Mouse (Mus musculus) thymus, postnatal 10 days (tissue): ENCODE results near the gene Wdfy3.

ENCODE experiments used
- DNase-seq, 2 experiments: peaks; one replicate each; pipeline ENCODE4 v3.0.0; 2021; ENCODE audit warnings: low spot score in 2 of 2

Wdfy3 gene

DNA sequence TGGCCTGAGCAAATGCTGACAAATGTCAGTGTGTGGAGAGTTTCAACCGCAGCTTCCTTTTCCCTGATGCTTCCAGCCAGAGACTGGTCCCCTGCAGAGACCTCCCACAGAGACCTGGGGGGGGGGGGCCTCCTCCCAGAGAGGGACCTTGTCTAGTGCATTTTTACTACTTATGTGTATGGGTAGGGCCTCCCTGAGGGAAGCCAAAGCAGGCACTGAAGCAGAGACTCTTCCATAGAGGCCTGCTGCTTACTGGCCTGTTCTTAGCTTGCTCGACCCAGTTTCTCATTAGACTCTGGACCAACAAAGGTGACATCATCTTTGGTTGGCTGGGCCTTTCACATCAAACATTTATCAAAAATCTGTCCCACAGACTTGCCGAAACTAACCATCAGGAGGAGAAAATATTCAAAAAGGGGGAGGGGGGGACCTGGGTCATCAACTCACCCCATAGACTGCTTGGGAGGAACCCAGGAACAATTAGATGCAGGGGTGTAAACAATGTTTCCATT is 14.5 kb downstream of the Wdfy3 start:
- DNase-seq = no peak

DNA sequence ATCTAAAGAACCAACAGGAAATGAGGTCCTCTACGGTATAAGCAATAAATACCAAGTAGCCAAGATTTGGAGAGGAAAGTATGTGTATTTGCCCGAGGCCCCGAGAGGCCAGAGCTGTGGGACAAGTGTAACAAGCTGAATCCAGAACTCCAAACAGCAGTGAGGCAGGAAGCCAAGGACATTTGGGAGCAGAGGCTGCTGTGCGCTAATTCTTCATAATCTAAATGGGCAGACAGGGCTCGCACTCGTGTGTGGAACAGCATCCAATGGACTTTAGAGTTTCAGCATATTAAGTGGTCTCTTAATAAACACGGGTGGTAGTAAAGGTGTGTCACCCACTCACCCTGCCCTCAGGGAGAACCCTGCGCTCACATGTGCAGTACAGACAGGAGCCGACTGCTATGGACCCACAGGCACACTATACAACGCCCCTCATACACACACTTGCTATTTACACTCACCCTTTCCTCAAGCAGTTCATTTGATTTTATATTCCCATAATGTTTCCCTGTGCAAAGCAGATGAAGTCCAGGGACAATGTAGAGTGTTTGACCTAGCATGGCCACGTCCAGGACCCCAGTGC is 15.1 kb downstream of the Wdfy3 start:
- no peak for DNase-seq

DNA sequence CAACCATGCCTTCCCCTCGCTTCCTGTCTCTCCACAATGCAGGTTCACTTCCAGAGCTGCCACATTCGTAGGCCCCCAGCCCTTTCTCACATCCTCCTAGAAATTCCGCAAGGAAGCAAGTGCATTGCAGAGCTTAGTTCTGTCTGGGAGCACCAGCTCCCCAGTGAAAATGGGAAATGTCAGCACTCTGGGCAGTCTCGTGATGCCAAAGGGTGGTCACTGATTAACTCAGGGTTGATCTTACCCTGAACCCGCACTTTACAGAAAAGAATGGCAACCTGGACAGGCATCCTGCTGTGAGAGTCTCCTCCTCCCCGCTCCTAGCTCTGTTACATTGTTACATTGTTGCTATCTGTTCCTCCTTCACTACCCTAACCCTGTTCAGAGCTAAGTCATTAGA is 16.8 kb downstream of the Wdfy3 start:
- DNase-seq = no peak

DNA sequence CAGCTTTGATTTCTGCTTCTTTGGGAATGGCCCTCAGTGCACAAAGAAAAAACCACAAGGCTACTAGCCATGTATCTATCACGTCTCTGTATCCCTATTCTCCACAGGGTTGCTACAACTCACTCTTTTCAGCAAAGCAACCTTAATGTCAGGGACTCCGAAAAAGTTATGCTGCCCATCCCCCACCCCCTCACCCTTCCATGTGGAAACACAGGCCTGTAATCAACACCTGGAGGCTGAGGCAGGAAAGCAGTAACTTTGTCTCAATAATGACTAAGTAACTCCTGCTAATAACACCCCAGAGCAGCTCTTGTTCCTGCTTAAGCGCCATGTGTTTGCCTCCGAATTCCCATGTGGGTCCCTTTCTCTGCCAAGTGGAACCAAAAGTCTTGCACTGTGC is 17.3 kb downstream of the Wdfy3 start:
- DNase-seq = no peak

DNA sequence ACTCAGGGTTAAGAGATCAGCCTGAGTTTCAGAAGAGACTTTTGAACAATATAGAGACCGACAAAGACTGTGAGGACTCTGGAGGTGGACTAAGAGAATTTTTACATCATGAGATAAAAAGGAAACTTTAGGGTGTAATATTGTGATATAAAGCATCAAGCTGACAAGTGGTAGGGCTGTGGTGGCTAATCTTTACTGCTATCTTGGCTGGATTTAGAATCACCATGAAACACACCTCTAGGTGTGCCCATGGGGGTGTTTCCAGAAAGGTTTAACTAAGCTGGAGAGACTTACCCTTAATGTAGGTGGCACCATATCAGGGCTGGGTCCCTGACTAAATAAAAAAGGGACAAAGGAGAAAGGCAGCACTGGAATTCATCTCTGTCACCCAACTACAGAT is 19.0 kb downstream of the Wdfy3 start:
- DNase-seq = no peak

DNA sequence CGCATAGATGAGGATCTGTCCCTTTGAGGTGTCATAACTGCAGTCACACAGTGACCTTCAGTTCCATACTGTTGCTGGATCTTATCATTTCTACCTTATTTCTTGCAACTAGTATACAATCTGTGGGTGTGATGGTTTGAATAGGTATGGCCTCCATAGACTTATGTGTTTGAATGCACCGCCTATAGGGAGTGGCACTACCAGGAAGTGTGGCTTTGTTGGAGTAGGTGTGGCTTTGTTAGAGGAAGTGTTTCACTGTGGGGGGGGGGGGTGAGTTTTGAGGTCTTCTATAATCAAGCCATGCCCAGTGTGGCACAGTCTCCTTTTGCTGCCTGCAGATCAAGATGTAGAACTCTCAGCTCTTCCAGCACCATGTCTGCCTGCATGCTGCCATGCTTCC is 21.3 kb downstream of the Wdfy3 start:
- no peak for DNase-seq

DNA sequence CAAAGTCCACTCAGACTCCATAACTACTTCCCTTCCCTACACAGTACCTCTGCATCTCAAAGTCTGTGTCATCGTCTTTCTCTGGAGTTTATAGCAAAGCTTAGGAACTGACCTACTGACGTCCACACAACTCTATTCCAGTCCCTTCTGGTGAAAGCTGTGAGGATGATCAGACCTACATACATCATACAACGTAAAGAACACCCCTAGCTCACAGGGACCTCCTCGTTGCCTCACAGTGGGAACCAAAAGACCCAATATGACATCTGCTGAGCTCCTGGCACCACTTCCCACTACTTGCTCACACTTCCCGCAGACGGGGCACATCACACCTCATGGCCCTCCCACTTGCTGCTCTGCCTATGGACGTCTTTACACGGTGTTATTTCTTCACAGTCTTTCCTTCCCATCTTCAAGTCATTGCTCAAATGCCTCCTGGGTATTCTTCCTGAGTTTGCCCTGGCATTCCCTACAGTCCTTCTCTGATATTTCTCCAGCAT is 23.1 kb downstream of the Wdfy3 start:
- DNase-seq = no peak

DNA sequence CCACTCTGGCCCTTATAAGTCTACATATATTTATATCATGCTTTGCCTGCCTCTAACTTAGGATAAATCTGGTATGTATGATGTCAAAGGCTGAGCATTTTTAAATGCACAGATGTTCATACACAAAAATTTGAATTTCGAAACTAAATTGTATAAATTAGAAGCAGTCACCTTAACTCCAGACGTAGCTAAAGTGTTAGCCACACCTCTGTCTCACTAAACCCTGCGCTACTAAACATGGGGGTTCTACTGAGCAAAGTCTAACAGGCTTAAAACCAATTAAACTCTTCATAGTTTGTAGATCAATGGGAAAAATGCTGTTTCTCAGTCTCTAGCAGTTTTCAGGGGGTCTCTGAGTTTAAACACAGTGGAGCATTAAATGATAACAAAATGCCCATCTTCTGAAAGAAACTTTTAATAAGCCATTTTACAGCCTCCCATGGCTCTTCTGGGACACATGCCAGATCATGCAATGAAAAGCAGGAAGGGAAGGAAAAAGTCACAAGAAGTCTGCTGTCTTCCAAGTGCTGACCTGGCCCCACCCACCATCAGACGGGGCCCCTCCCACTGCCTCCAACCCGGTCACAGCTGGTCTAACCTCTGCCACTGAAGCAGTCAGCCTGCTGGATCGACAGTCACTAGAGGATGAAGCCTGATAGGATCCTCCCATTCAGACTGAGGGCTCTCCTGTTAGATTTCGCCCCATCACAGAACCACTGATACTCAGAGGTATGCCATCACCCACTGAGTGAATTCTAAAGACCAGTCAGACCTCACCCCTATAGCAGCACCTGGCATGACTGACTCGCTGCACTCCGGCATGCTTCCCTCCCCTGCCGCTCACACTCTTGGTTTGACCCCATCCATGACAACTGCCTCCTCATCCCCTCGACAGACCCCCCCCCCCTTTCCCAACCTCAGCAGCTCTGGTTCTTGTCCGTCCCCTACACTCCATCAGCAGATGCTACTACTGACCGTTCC is 23.8 kb downstream of the Wdfy3 start:
- no peak for DNase-seq

DNA sequence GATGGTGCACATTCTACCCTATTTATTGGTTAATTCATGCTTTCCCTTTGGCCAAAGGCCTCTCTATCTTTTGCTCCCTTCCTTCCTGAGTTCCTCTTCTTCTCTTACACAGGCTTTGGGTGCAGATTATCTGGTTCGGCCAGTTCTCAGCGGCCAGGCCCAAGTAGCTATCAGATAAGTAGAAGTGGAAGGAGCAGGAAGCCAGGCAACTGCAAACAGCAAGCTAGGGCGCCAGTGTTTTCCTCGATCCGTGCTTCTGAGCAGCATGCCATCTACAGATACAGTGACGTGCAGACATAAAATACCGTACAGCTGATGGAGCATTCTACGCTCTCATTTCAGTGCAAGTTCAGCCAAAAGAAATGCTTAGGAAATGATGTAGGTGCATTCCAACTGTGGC is 24.5 kb downstream of the Wdfy3 start:
- DNase-seq = no peak

DNA sequence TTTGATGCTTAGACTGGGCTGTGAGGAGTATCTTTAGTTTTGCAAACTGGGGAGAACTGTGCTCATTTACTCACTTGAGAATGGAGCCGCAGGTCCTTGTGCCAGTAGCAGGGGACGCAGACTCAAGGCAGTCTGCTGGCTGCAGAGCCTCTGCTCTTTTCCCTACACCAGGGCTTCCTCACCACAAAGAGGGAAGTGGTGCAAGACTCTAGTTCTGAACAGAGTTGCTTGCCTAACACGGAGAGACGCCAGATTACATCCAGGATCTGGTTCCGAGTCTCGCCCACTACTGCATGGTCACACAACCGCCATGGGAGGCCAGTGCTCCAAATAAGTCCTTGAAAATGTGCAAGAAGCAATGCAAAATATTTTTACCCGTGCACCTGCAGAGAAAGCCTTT is 36.4 kb downstream of the Wdfy3 start:
- no peak for DNase-seq

DNA sequence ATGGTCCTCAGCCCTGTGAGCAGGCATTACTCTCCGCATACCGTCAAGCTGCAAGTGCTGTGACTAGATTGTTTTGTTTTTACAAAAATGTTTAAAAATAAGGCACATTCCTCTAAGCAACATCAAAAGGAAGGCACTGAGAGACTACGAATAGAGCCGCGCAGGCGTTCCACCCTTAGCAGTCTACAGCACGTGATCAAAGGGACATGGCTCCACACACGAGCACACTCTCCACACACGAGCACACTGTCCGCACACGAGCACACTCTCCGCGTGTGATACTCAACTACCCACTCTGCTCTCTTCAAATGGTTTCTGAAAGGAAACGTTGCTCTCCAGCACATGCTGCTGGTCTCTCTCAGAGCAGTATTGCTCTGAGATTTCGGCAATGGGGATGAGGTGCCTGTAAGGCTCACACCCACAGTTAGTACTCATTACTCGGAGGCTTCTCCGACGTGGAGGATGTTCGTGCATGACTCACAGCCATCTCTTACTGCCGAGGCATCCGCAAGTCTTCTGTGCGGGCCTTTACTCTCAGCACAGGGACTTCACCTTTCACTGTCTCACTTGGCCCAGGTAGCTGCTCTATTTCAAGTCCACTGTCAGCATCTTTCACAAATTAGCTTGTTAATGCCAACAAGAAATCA is 37.0 kb downstream of the Wdfy3 start:
- no peak for DNase-seq

DNA sequence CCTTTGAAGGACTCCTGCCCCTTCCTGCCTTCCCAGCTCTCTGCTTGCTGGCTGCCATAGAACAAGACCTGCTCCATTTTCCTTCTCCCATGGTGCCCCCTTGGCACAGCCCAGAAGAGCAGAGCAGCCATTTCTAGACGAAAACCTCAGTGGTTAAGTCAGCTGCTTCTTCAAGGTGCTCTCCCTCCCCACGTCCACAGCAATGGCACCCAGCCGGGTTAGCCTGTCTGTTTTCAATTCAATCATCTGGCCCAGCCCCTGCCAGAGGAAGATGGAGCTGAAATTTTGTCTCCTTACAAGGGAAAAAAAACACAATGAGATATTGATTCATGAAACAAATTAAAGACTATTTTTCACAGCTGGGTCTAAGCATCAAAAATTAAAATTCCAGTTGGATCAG is 37.5 kb downstream of the Wdfy3 start:
- DNase-seq = no peak

DNA sequence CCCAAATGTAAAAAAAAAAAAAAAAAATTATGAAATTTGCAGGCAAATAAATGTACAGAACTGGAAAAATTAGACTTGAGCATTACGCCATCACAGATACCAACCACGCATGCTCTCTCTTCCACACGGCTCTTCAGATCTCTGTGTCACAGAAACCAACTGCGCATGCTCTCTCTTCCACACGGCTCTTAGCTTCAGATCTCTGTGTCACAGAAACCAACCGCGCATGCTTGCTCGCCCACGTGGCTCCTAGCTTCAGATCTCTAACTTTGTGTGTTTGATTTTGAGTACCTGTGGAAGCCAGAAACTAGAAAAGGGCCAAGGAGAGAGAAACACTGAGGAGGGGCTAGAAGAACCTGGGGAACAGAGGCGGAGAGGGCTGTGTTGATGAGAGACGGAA is 46.3 kb downstream of the Wdfy3 start:
- no peak for DNase-seq

DNA sequence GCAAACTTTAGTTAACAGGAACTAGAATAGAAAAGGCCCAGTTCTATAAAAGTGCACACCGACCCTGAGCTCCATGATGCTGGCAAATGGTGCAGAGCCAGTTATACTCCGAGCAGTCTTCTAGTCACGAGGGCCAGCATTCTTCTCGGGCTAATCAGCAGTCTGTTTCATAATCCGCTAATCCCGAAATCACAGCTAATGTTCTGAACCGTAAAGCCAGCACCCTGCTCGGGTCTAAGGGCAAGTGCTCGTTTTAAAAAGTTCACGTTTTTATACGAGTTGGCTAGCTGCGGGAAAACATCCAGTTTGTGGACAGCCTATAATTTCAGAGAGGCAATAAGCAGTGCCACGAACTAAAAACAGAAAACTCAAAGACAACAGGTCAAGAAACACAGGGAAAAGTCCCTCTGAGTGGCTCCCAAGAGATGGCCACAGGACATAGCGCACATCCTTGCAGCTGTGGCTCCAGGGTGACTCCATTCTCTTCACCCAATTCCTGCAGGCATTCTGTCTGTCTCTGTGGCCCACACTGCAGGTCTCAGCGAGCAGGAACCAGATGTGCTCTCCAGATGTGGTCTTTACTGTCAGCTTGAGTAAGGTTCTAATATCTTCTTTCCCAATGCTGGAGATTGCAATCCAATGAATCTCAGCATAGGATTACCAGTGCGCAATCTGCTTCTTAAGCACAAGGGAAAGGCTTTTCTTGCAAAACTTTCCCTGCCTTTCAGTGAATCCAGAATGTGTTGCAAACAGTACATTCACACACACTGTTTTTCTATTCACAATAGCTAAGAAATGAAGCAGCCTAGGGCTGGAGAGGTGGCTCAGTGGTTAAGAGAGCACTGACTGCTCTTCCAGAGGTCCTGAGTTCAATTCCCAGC is 47.5 kb downstream of the Wdfy3 start:
- no peak for DNase-seq

DNA sequence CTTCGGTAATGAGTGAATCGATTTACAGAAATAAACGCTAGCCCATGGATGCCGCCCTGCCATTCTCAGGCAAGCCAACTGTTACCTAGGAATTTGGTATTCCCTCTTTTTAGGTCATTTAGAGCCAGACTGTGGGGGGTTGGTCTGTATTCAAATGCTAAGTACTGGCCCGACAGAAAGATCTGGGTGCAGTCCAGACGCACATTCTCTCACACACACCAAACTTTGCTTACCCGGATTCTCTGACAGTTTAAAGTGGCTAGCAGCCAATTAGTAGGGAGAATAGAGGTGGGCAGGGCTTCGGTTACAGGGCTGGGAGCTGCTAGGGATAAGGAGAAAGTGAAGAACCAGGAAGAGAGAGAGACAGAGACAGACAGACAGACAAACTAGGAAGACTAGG is 55.5 kb downstream of the Wdfy3 start:
- no peak for DNase-seq

DNA sequence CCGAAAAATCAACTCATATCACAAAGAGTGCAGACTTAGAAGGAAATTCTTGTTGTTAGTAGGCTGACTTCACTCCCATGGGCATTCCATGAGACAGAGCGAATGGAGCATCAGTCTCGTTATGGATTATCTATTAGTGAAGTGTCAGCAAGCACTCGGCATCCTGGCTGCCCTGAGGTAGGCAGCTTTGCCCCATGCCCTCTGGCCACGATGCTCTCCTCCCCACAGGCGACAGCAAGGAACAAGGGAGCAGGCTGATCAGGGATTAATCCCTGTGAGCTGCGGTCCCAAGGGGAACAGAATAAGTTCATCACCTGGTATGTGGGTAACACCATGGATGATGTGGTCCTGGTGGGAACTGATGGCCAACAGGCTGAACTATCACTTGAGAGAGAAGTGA is 55.9 kb downstream of the Wdfy3 start:
- DNase-seq = no peak

DNA sequence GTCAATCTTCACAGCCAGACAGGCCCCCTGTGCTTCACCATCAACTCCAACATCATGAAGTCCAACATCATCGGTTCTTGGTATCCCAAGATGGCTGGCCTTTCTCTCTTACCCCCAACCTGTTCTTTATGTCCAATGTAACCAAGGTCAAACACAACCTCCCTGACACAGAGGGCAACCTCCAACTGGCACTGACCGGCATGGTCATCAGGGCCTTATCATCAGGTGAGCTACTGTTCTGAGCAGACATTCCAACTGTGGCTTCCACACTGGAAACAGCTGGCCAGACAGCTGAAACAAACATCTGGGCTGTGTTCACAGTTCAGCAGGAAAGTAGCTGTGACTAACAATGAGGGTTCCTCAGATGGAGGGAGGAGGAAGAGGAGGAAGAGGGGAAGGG is 58.8 kb downstream of the Wdfy3 start:
- no peak for DNase-seq

DNA sequence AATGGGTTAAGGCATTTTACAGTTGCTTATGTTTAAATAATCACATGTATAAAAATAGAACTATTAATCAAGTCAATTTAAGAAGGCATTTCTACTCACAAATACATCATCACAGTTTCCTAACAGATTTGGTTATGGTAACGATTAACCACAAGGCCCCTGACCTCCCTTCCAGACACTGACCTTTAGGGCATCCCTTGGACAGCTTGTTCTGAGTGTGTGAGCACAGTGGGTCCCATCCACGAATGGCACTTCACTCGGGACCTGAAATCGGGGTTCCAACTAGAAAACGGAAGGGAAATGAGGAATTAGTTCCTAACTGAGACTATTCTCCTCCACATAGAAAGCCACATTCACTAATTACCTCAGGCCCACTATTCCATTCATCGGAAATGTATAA is 60.1 kb downstream of the Wdfy3 start:
- no peak for DNase-seq

DNA sequence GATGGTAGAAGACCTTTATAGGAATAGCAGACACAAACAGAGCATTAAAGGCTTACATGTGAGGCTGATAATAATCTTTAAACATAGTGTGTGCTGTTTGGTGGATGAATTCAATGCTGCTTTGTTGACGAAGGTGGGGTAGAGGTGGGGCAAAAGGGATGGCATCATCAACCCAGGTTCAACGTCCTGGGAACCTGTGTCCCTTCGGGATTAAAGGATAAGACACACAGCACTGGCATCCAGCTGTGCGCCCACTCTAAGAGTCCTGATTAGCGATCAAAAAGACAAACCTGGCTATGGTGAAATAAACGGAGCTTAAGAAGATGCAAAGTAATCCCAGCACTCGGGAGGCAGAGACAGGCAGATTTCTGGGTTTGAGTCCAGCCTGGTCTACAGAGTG is 61.0 kb downstream of the Wdfy3 start:
- DNase-seq = no peak

DNA sequence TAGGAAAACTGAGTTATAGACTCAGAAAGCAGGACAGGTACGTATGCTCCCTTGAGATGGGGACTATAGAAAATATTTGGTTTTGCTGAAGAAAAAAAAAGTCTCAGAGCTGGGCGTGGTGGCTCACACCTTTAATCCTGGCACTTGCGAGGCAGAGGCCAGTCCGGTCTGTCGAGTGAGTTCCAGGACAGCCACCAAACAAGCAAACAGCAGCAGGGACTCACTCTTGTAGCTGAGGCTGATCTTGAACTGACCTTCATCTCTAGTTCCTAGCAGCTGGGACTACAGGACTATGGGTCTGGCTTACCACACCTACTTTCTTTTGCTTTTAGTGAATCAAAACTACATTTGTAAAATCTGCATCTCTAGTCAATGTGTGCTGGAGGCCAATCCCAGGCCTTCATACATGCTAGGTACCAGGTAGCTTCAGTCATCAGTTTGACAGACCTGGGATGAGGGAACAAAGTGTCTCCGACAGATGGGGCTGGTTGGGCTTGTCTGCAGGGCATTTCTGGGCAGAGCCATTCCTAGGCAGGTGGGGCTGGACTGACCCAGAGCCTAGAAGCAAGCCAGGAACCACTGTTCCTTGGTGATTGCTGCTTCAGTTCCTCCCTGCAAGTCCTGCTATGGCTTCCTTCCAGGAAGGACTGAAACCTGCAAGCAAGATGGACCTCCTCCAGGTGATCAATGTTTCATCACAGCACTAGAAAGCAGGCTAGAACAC is 63.3 kb downstream of the Wdfy3 start:
- no peak for DNase-seq

DNA sequence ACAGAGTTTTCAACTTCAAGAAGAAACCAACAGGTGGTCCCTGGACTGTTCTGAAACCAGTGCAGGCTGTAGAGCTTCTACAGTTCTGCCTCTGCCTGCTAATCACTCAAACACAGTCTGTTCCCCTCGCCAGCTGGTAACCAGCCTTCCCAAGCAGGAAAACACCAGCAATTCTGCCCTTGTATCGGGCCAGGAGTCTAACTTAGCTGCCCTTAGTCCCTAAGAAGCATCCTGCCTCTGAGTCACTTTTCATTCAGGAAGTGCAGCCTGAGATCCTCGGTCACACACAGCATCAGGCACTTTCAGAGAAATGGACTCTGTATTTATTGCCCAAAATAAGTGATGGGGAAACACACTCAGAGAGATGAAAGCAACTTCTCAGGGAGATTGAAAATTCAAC is 66.3 kb downstream of the Wdfy3 start:
- no peak for DNase-seq
